Mouse (Mus musculus): ENCODE data around the gene Siglec1. TPM values are rescaled to one million over a fixed set of nuclear protein-coding genes. Genes with fewer than 3 reads are reported as not detected.

Gene Siglec1
- polyA plus RNA-seq, 1 experiment from 2014 or later: 0.70 TPM

- ATAC-seq (ENCODE audit: low read depth) (no peak), DNase-seq (ENCODE audit: low spot score) (no peak)
- H3K27me3 ChIP-seq (replicated peaks; ENCODE audit: control insufficient read depth, insufficient read depth, low read length): peaks cover 45% of the 10 kb centered on the region
- H3K27ac ChIP-seq (replicated peaks; ENCODE audit: low read depth, low read length): no peak overlapping the region
- WGBS: 58% methylated on average over 5 of the region's 5 CpGs
- no peak overlapping the region for H3K9ac ChIP-seq (ENCODE audit: low read depth, low read length)
- H3K9me3 ChIP-seq (ENCODE audit: control insufficient read depth, low read length): no peaks in the 10 kb centered on the region
- no peaks in the 10 kb centered on the region for H3K36me3 ChIP-seq (ENCODE audit: control insufficient read depth, insufficient read depth, low read length)
- H3K4me2 ChIP-seq (ENCODE audit: low read depth, low read length): no peak overlapping the region
- no peak overlapping the region for H3K4me3 ChIP-seq (ENCODE audit: low read depth, low read length)
- H3K4me1 ChIP-seq (ENCODE audit: control insufficient read depth, insufficient read depth, low read length): 0 out of 2 replicates have a peak, but pooled peaks cover 7% of the 10 kb centered on the region
Measured at GRCm38 (mm10) chr2:131052043-131052442, 34.5 kb downstream of the Siglec1 start.

- Histone ChIP-seq H3K4me2 (ENCODE audit: low read depth, low read length) (no peak overlapping the region), H3K4me3 (ENCODE audit: low read depth, low read length) (no peak overlapping the region), H3K9ac (ENCODE audit: low read depth, low read length) (no peak overlapping the region), H3K27me3 (replicated peaks; ENCODE audit: control insufficient read depth, insufficient read depth, low read length) (peaks cover 18% of the 10 kb centered on the region), H3K27ac (replicated peaks; ENCODE audit: low read depth, low read length) (no peak overlapping the region), H3K4me1 (ENCODE audit: control insufficient read depth, insufficient read depth, low read length) (peaks cover 14% of the 10 kb centered on the region), H3K9me3 (ENCODE audit: control insufficient read depth, low read length) (no peaks in the 10 kb centered on the region), H3K36me3 (ENCODE audit: control insufficient read depth, insufficient read depth, low read length) (no peaks in the 10 kb centered on the region)
- DNase-seq (ENCODE audit: low spot score): no peak
- ATAC-seq (ENCODE audit: low read depth): no peak
- WGBS: 74% methylated on average over 2 of the region's 2 CpGs
Measured at GRCm38 (mm10) chr2:131046025-131046424, 40.5 kb downstream of the Siglec1 start.

GRCm38 (mm10) chr2:131044989-131045720 lies 41.4 kb downstream of the Siglec1 start:
- ATAC-seq (ENCODE audit: low read depth): no peak
- Histone ChIP-seq H3K27me3 (replicated peaks; ENCODE audit: control insufficient read depth, insufficient read depth, low read length) (peaks cover 27% of the 10 kb centered on the region), H3K36me3 (ENCODE audit: control insufficient read depth, insufficient read depth, low read length) (no peaks in the 10 kb centered on the region), H3K4me3 (ENCODE audit: low read depth, low read length) (no peak overlapping the region), H3K4me2 (ENCODE audit: low read depth, low read length) (no peak overlapping the region), H3K9ac (ENCODE audit: low read depth, low read length) (no peak overlapping the region), H3K27ac (replicated peaks; ENCODE audit: low read depth, low read length) (0 out of 2 replicates have a peak overlapping the region, but pooled peaks have one; percentile 6), H3K9me3 (ENCODE audit: control insufficient read depth, low read length) (no peaks in the 10 kb centered on the region), H3K4me1 (ENCODE audit: control insufficient read depth, insufficient read depth, low read length) (peaks cover 20% of the 10 kb centered on the region)
- 60% methylated on average over 9 of the region's 9 CpGs for WGBS
- peak; percentile 62 for DNase-seq (ENCODE audit: low spot score)

GRCm38 (mm10) chr2:131044354-131044852 lies 42.2 kb downstream of the Siglec1 start:
- no peak for ATAC-seq (ENCODE audit: low read depth)
- DNase-seq (ENCODE audit: low spot score): peak; percentile 68
- Histone ChIP-seq H3K4me2 (ENCODE audit: low read depth, low read length) (peak overlapping the region; percentile 23), H3K36me3 (ENCODE audit: control insufficient read depth, insufficient read depth, low read length) (no peaks in the 10 kb centered on the region), H3K9ac (ENCODE audit: low read depth, low read length) (no peak overlapping the region), H3K27ac (replicated peaks; ENCODE audit: low read depth, low read length) (no peak overlapping the region), H3K4me3 (ENCODE audit: low read depth, low read length) (no peak overlapping the region), H3K4me1 (ENCODE audit: control insufficient read depth, insufficient read depth, low read length) (peaks cover 20% of the 10 kb centered on the region), H3K9me3 (ENCODE audit: control insufficient read depth, low read length) (no peaks in the 10 kb centered on the region), H3K27me3 (replicated peaks; ENCODE audit: control insufficient read depth, insufficient read depth, low read length) (peaks cover 28% of the 10 kb centered on the region)
- 5% methylated on average over 7 of the region's 7 CpGs for WGBS

- WGBS: 58% methylated on average over 2 of the region's 2 CpGs
- Histone ChIP-seq H3K27me3 (replicated peaks; ENCODE audit: control insufficient read depth, insufficient read depth, low read length) (peaks cover 28% of the 10 kb centered on the region), H3K4me3 (ENCODE audit: low read depth, low read length) (0 out of 2 replicates have a peak within 1 kb of the TSS, but pooled peaks have one; percentile 66), H3K4me1 (ENCODE audit: control insufficient read depth, insufficient read depth, low read length) (peaks cover 20% of the 10 kb centered on the region), H3K27ac (replicated peaks; ENCODE audit: low read depth, low read length) (no peak within 1 kb of the TSS), H3K9me3 (ENCODE audit: control insufficient read depth, low read length) (no peaks in the 10 kb centered on the region), H3K36me3 (ENCODE audit: control insufficient read depth, insufficient read depth, low read length) (no peaks in the 10 kb centered on the region), H3K9ac (ENCODE audit: low read depth, low read length) (peak within 1 kb of the TSS; percentile 79; the same call in 1 of the 2 replicates), H3K4me2 (ENCODE audit: low read depth, low read length) (peak within 1 kb of the TSS; percentile 98)
- ATAC-seq (ENCODE audit: low read depth) (no peak), DNase-seq (ENCODE audit: low spot score) (no peak)
Measured at GRCm38 (mm10) chr2:131042988-131043387, 43.6 kb downstream of the Siglec1 start, which contains the start of gene Gfra4. Gene Gfra4, minus strand, starts transcription at chr2:131043088.

- 5% methylated on average over 59 of the region's 115 CpGs for WGBS
- H3K4me1 ChIP-seq (ENCODE audit: control insufficient read depth, insufficient read depth, low read length): peaks cover 20% of the 10 kb centered on the region
- H3K27ac ChIP-seq (replicated peaks; ENCODE audit: low read depth, low read length): no peak overlapping the region
- no peaks in the 10 kb centered on the region for H3K36me3 ChIP-seq (ENCODE audit: control insufficient read depth, insufficient read depth, low read length)
- peak overlapping the region; percentile 98 for H3K4me2 ChIP-seq (ENCODE audit: low read depth, low read length)
- peak overlapping the region; percentile 66 for H3K4me3 ChIP-seq (ENCODE audit: low read depth, low read length)
- peaks cover 28% of the 10 kb centered on the region for H3K27me3 ChIP-seq (replicated peaks; ENCODE audit: control insufficient read depth, insufficient read depth, low read length)
- no peaks in the 10 kb centered on the region for H3K9me3 ChIP-seq (ENCODE audit: control insufficient read depth, low read length)
- DNase-seq (ENCODE audit: low spot score): peak; percentile 73
- H3K9ac ChIP-seq (ENCODE audit: low read depth, low read length): peak overlapping the region; percentile 79
- ATAC-seq (ENCODE audit: low read depth): peak; percentile 72
Measured at GRCm38 (mm10) chr2:131040854-131041825, 45.4 kb downstream of the Siglec1 start.

GRCm38 (mm10) chr2:131038675-131039074 lies 47.9 kb downstream of the Siglec1 start:
- Histone ChIP-seq H3K4me2 (ENCODE audit: low read depth, low read length) (no peak overlapping the region), H3K9ac (ENCODE audit: low read depth, low read length) (no peak overlapping the region), H3K27me3 (replicated peaks; ENCODE audit: control insufficient read depth, insufficient read depth, low read length) (peaks cover 28% of the 10 kb centered on the region), H3K36me3 (ENCODE audit: control insufficient read depth, insufficient read depth, low read length) (no peaks in the 10 kb centered on the region), H3K4me3 (ENCODE audit: low read depth, low read length) (no peak overlapping the region), H3K4me1 (ENCODE audit: control insufficient read depth, insufficient read depth, low read length) (peaks cover 10% of the 10 kb centered on the region), H3K27ac (replicated peaks; ENCODE audit: low read depth, low read length) (no peak overlapping the region), H3K9me3 (ENCODE audit: control insufficient read depth, low read length) (no peaks in the 10 kb centered on the region)
- DNase-seq (ENCODE audit: low spot score) (no peak), ATAC-seq (ENCODE audit: low read depth) (no peak)
- WGBS: 74% methylated on average over 5 of the region's 5 CpGs

- Histone ChIP-seq H3K9ac (ENCODE audit: low read depth, low read length) (no peak overlapping the region), H3K27ac (replicated peaks; ENCODE audit: low read depth, low read length) (no peak overlapping the region), H3K9me3 (ENCODE audit: control insufficient read depth, low read length) (no peaks in the 10 kb centered on the region), H3K4me1 (ENCODE audit: control insufficient read depth, insufficient read depth, low read length) (peaks cover 10% of the 10 kb centered on the region), H3K4me3 (ENCODE audit: low read depth, low read length) (no peak overlapping the region), H3K4me2 (ENCODE audit: low read depth, low read length) (no peak overlapping the region), H3K27me3 (replicated peaks; ENCODE audit: control insufficient read depth, insufficient read depth, low read length) (peaks cover 28% of the 10 kb centered on the region), H3K36me3 (ENCODE audit: control insufficient read depth, insufficient read depth, low read length) (no peaks in the 10 kb centered on the region)
- WGBS: 88% methylated on average over 6 of the region's 6 CpGs
- DNase-seq (ENCODE audit: low spot score): no peak
- no peak for ATAC-seq (ENCODE audit: low read depth)
Measured at GRCm38 (mm10) chr2:131038197-131038596, 48.4 kb downstream of the Siglec1 start.
